Mouse (Mus musculus) fat pad, adult 2 months (tissue): ENCODE measurements around the gene Rtn2.

Experiments used
- DNase-seq: peaks from one replicate; pipeline ENCODE4 v3.0.0-alpha.2; 2011; ENCODE audit warnings: low read depth, low spot score; ENCODE audit errors: extremely low read depth

Gene Rtn2

DNA sequence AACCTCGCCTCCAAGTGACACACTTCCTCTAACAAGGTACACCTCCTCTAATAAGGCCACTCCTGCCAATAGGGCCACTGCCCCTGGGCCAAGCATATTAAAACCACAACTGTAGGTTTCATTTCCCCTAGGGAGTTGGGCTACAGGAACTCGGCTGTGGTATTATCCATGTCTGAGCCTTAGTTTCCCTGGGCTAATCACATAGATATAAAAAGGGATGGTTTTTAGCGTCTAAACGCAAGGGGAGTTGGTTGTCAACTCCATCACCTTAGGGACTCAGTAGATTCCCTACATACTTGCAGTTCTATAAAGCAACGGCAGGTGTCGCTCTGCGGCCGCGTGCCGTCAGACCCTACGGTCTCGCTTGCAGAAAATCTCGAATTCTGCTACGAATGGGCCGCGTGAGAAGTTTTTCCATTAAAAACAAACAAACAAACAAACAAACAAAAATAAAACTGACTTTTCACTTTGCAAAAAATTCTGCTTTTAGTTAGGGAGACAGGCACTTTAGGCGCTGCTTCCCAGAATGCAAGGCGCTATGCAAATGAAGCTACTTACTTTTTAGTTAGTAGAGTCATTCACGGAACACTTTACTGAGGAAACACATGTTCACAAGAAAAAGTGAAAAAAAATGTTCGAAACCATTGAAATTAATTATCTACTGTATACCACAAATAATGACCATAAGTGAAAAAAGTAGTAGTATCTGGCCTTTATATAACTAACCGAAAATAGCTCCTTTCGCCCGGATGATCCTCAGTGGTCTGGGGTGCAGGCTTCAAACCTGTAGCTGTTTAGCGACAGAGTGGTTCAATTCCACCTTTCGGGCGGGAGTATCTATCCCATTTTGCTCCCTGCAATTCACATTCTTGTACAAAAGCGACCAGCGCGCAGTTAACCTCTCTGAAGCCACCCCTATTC is 18.3 kb downstream of the Rtn2 start:
- DNase-seq = no peak

DNA sequence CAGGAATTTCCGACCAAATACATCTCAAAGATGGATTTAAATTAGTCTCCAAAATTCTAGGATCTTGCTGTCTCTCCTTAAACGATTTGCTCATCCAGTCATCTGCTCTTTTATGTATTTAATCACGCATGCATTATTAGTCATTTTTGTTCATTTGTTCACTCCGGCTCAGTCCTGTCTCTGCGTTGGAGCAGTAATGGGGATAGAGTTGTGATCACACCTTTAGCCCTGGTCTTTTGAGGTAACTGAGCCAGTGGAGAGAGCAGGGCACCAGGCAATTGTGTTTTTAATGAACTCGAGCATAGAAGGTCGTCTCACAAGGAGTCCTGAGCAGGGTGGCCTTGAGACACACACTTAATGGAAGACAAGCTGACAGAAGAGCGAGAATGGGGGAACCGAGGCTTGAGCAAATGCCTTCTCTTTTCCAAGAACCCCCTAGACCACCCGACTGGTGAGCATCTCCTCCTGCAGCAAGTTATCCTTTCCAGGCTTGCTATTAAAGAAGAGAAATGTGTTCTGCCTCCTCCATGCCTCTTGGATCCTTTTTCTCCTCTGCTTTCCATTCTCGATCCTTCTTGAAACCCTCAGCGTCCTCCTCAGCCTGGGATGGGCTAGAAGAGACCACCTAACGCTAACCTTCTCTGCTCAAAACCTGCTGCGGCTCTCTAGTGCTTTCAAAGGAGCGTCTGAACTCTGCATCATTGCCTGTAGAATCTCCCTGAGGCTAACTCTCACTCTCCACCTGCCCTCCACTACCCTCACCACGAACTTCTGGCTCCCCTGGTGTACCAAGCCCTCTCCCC is 19.2 kb downstream of the Rtn2 start:
- no peak for DNase-seq

GRCm38 (mm10) chr7:19302264-19303045 is 20.0 kb downstream of the Rtn2 start:
- no peak for DNase-seq

DNA sequence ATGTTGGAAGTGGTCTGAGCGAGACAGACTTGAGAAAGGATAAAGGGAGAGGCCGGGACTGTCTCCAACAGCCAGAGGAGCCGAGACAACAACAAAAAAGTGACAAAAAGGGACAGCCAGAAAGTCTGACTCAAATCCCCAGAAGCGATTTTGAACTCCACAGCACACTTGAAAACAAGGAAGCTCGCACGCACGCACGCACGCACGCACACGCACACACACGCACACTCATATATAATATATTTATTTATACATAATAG is 20.6 kb downstream of the Rtn2 start:
- DNase-seq = no peak

- DNase-seq = no peak
Observed at GRCm38 (mm10) chr7:19303770-19304169, 21.3 kb downstream of the Rtn2 start.

- no peak for DNase-seq
Observed at GRCm38 (mm10) chr7:19304501-19305412, 22.3 kb downstream of the Rtn2 start.

DNA sequence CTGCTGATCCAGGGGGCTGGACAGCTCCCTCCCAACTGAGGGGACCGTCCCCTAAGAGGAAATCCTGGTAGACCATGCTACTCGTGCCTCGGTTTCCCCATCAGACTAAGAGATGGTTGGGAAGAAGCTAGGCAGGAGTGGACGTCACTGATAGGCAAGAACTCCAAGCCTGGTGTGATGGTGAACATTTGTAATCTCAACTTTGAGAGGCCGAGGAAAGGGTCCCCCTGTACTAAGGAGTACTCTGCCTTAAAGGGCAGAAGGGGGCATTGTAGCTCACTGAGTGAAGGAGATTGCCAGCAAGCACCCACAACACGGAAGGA is 22.9 kb downstream of the Rtn2 start:
- no peak for DNase-seq

DNA sequence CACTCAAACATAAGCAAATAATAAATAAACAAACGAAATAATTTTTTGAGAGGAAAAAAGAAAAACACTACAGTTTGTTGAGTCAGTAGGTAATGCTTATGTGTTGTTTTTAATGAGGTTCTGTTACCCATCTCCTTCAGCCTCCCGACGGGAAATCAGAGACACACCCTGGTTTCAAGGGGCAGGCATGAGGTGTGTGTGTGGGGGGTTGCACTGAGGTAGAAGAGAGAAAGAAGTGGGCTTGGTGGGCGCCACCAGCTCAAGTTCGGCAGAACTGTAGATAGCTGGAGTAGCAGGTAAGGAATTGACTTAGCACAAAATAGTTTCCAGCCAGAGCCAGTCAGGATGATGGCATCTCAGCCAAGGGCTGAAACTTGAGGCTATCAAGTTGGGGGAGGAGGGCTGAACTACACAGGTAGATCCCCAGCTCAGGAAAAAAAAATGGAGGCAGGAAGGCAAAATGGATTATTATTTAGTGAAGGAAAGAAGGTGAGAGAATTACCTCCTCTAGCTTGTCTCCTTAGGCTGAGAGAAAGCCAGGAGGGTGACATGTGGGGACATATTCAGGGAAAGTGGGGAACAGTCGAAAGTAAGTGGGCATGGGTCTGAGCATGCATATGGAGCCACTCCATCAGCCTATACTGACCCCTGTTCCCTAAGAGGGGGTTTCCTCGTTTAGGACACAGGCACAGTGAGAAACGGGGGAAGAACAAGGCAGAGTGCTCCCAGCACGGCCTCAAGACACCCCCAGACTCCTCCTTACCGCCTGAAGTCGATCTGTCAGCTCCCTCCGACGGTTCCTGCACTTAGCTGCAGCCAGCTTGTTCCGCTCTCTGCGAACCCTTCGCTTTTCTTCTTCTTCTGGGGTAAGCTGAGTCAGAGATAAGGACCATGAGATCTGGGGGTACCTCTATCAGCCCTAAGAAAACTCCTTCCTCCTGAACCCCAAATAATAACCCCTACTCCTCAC is 23.7 kb downstream of the Rtn2 start:
- no peak for DNase-seq

GRCm38 (mm10) chr7:19306819-19307738 is 24.7 kb downstream of the Rtn2 start:
- no peak for DNase-seq

- DNase-seq = no peak
Observed at GRCm38 (mm10) chr7:19307739-19308453, 25.5 kb downstream of the Rtn2 start.

DNA sequence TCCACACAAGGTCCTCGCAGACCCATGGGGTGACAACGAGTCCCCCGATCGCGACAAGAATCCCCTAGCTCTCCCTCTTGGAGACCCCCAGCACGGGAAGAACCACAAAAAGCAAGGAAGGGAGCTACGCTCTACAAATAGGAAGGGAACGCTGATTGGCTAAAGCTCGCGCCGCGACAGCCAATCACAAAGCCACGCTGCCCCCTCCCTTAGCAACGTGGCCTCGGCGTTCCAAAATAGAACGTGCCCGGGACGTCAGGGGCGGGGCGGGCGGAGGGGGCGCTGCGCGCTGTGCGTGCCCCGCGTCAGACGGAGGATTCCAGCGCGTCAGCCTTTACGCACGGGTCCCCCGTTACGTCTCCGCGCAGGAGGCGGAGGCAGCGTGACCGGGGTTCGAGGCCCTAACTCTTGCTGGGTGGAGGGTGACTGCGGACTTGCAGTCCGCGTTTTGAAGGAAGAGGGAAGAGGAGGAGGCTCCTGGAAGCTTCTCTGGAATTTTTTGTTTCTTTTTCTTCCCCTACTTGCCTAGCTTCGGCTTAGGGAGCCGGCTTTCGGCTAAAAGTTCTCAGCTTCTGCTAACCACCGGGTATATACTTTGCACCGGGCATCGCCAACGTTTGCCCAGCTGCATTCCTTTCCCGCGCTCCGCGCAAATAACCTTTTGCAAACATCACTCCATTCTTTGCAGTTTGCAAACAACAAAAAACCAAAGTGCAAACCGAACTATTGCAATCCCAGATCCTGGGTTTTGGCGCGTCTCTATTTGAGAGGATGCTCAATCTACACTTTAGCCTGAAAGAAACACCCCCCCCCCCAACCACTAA is 26.2 kb downstream of the Rtn2 start:
- DNase-seq = no peak

DNA sequence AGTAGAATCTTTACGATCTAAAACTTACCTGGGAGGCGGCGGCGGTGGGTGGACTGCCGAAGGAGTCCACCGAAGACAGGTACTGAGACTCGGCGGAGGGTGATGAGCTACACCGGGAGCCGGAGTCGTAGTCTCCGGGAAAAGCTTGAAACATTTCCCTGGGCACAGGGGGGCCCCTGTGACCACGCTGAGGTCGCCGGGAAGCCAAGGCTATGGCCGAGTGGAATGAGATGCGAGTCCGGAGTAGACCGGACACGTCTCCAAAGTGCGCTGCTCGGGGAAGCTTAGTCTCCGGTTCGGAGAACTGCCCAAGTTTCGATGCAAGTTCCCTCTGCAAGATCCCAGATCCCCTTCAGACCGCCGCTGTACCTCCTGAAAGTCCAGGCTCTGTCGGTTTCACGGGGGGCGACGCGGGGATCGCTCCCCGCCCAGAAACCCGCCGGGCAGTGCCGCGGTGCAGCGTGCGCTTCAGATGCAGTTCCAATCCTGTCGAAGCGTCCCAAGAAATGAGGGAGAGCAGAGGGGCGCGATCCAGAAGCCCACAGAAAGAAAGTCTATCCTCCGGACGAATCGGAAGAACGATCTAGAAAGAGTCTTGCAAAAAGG is 27.0 kb downstream of the Rtn2 start:
- DNase-seq = no peak

- DNase-seq = no peak
Observed at GRCm38 (mm10) chr7:19309884-19310641, 27.6 kb downstream of the Rtn2 start, which contains the start of gene Fosb. TSS of gene Fosb (minus strand) at chr7:19310051.

DNA sequence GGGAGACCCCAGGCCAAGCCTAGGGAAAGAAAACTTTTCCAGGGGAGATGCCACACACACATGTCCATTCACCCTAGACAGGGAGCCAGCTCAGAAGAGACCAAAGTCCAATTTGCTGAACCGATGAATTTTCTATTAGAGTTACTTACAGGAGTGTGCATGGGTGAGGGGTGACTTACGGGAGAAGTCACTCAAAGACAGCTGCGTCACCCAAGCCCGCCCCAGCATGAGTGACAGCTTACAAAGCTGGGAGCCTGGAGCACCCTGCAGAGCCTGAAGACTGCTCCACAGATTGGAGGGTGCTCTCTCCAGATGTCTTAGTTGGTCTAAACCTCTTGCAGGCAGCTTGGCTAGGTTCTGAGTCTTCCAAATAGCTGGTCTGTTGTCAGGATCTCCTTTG is 29.6 kb downstream of the Rtn2 start:
- no peak for DNase-seq

DNA sequence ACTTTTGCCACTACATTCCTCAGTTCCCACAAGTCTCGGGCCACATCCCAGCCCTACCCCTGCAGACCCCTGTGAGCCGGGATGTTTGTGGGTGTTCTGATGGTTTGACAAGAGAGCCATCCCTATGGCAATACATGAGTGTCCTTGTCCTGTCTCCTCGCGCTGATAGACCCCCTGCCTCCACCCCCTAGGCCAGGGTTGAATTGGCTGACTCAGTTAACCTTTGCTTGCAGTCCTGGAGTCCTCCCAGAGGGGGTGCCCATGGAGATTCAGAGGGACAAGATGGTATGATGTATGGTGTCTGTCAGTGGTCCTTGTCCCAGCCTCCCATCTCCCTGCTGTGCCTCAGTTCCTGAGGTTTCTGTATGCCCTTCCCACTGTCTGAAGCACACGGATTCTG is 31.6 kb downstream of the Rtn2 start:
- no peak for DNase-seq
